Mouse (Mus musculus) layer of hippocampus, postnatal 10 days (tissue): ENCODE data around the gene Zeb2. TPM values are rescaled to one million over a fixed set of nuclear protein-coding genes. Genes with fewer than 3 reads are reported as not detected.

Experiments
- DNase-seq, 2 experiments: peaks; one replicate each; pipeline ENCODE4 v3.0.0; 2021; ENCODE audit warnings: low spot score in 2 of 2
- total RNA-seq, 2 experiments: library from RNA; stranded (reverse); gene quantifications; 2 replicates each; pipeline ENCODE4 v1.2.3; 2021

Gene Zeb2
- total RNA-seq, 2 experiments from 2014 or later = 351 to 372 TPM

GRCm38 (mm10) chr2:45112891-45113683 lies 4.1 kb downstream of the Zeb2 start:
- DNase-seq = peak; percentile 63 to 74

GRCm38 (mm10) chr2:45112021-45112747 lies 5.0 kb downstream of the Zeb2 start:
- no peak for DNase-seq

GRCm38 (mm10) chr2:45111571-45111970 lies 5.6 kb downstream of the Zeb2 start:
- DNase-seq = peak in 1 of 2 experiments; percentile 17

GRCm38 (mm10) chr2:45110757-45111411 lies 6.3 kb downstream of the Zeb2 start:
- peak; percentile 65 to 72 for DNase-seq

- DNase-seq = peak; percentile 57 to 73
Observed at GRCm38 (mm10) chr2:45109951-45110756, 7.0 kb downstream of the Zeb2 start.

GRCm38 (mm10) chr2:45109161-45109950 lies 7.8 kb downstream of the Zeb2 start:
- DNase-seq = peak in 1 of 2 experiments; percentile 55

GRCm38 (mm10) chr2:45108521-45109091 lies 8.6 kb downstream of the Zeb2 start:
- DNase-seq = peak; percentile 62 to 70

- DNase-seq = peak in 1 of 2 experiments; percentile 32
Observed at GRCm38 (mm10) chr2:45107555-45107954, 9.6 kb downstream of the Zeb2 start.

- DNase-seq = peak in 1 of 2 experiments; percentile 51
Observed at GRCm38 (mm10) chr2:45105922-45106851, 11.0 kb downstream of the Zeb2 start.

- peak in 1 of 2 experiments; percentile 48 for DNase-seq
Observed at GRCm38 (mm10) chr2:45105281-45105721, 11.9 kb downstream of the Zeb2 start.

- DNase-seq = peak in 1 of 2 experiments; percentile 39
Observed at GRCm38 (mm10) chr2:45104511-45105055, 12.6 kb downstream of the Zeb2 start.

GRCm38 (mm10) chr2:45104066-45104465 lies 13.1 kb downstream of the Zeb2 start:
- DNase-seq = no peak

- DNase-seq = peak in 1 of 2 experiments; percentile 30
Observed at GRCm38 (mm10) chr2:45103021-45103983, 13.9 kb downstream of the Zeb2 start.

GRCm38 (mm10) chr2:45102191-45102638 lies 15.0 kb downstream of the Zeb2 start:
- no peak for DNase-seq

- DNase-seq = no peak
Observed at GRCm38 (mm10) chr2:45101586-45101985, 15.6 kb downstream of the Zeb2 start.

- no peak for DNase-seq
Observed at GRCm38 (mm10) chr2:45101040-45101439, 16.2 kb downstream of the Zeb2 start.

GRCm38 (mm10) chr2:45100628-45101027 lies 16.6 kb downstream of the Zeb2 start:
- DNase-seq = peak in 1 of 2 experiments; percentile 31
